Mouse (Mus musculus) mouse embryonic stem cell (cell line): ENCODE results near the gene Neurl1b.

ENCODE experiments used
- in situ Hi-C, 2 experiments: fragments of 300-500 bp; cut with MboI; formaldehyde crosslinking; loops; 1 replicate in 1 of 2; 3 replicates in 1 of 2; pipeline ENCODE4 v1.14.3; 2019 to 2020; ENCODE audit warnings: low sequenced_read_pairs in 2 of 2, low pct_unique_long_range_greater_than_20kb in 1 of 2, mixed read lengths in 1 of 2; ENCODE audit not compliant: unreplicated experiment in 1 of 2

Neurl1b gene

GRCm38 (mm10) chr17:26414523-26415354 lies at the start of gene Neurl1b:
TSS of gene Neurl1b (plus strand) at chr17:26414829.
- in situ Hi-C loops: no loop called here

- in situ Hi-C loops: no loop called here
These were observed 47.8 kb upstream of the Neurl1b start for GRCm38 (mm10) chr17:26366792-26367191.

GRCm38 (mm10) chr17:26368336-26368992 lies 46.2 kb upstream of the Neurl1b start:
- in situ Hi-C loops: no loop called here

- in situ Hi-C loops: no loop called here
These were observed 43.9 kb upstream of the Neurl1b start for GRCm38 (mm10) chr17:26370521-26371245.

- in situ Hi-C loops: no loop called here
These were observed 43.4 kb upstream of the Neurl1b start for GRCm38 (mm10) chr17:26371246-26371535.

GRCm38 (mm10) chr17:26373211-26373610 lies 41.4 kb upstream of the Neurl1b start:
- in situ Hi-C loops: no loop called here

GRCm38 (mm10) chr17:26376416-26376815 lies 38.2 kb upstream of the Neurl1b start:
- in situ Hi-C loops: no loop called here

- in situ Hi-C loops: no loop called here
These were observed 37.5 kb upstream of the Neurl1b start for GRCm38 (mm10) chr17:26376994-26377744.

GRCm38 (mm10) chr17:26380280-26380985 lies 34.2 kb upstream of the Neurl1b start:
- in situ Hi-C loops: no loop called here

GRCm38 (mm10) chr17:26380986-26381446 lies 33.6 kb upstream of the Neurl1b start:
- in situ Hi-C loops: no loop called here

GRCm38 (mm10) chr17:26381613-26382012 lies 33.0 kb upstream of the Neurl1b start:
- in situ Hi-C loops: no loop called here

GRCm38 (mm10) chr17:26382176-26382575 lies 32.5 kb upstream of the Neurl1b start:
- in situ Hi-C loops: no loop called here

GRCm38 (mm10) chr17:26382687-26383086 lies 31.9 kb upstream of the Neurl1b start:
- in situ Hi-C loops: no loop called here

- in situ Hi-C loops: no loop called here
These were observed 30.5 kb upstream of the Neurl1b start for GRCm38 (mm10) chr17:26384111-26384510.

GRCm38 (mm10) chr17:26385252-26386130 lies 29.1 kb upstream of the Neurl1b start:
- in situ Hi-C loops: no loop called here

GRCm38 (mm10) chr17:26386131-26386481 lies 28.5 kb upstream of the Neurl1b start:
- in situ Hi-C loops: no loop called here

- in situ Hi-C loops: no loop called here
These were observed 26.5 kb upstream of the Neurl1b start for GRCm38 (mm10) chr17:26388106-26388505.
